Mouse (Mus musculus): ENCODE measurements around the gene Arsb. TPM values are rescaled to one million over a fixed set of nuclear protein-coding genes. Genes with fewer than 3 reads are reported as not detected.
A peak's percentile ranks its signal among the peaks of the same experiment; 100 is the strongest.
"Not testable (repeated sequence)": the region's sequence is repeated elsewhere in the genome, so short reads cannot be mapped to it uniquely, and the experiment has no call there.

Arsb gene
- polyA plus RNA-seq, 1 experiment from 2014 or later: 11.2 TPM

DNA sequence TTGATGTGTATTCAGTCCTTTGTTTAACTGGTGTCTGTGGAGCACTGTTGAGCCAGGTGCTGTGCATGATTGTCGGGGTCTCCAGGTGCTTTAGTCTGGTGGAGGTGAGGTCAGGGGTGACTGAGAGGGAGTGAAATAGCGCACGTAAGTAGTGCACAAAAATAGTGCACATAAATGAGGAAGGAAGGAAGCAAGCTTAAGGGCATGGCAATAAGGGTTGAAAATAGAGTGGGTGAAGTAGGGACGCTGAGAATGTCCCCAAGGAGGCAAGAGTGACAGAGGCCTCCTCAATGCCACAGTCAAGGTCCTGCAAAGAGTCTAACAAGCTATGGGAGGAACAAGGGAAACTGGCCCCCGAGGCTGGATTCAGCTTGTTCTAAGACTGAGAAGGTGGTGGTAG is 11.4 kb downstream of the Arsb start:
- no peaks in the 10 kb centered on the region for H3K36me3 ChIP-seq (ENCODE audit: control insufficient read depth, insufficient read depth, low read length)
- whole genome bisulfite sequencing: 86% methylated on average over 5 of the region's 5 CpGs
- no peak overlapping the region for H3K4me3 ChIP-seq (ENCODE audit: low read length)
- no peak for ATAC-seq
- H3K9ac ChIP-seq (ENCODE audit: low read depth, low read length): no peak overlapping the region
- H3K4me1 ChIP-seq (ENCODE audit: control insufficient read depth, insufficient read depth, low read length): peaks cover 3% of the 10 kb centered on the region; the same call in 1 of the 2 replicates
- no peaks in the 10 kb centered on the region for H3K9me3 ChIP-seq (ENCODE audit: control insufficient read depth, low read length)
- no peak overlapping the region for H3K4me2 ChIP-seq (ENCODE audit: low read depth, low read length)
- no peaks in the 10 kb centered on the region for H3K27me3 ChIP-seq (replicated peaks; ENCODE audit: control insufficient read depth, insufficient read depth, low read length)
- no peak overlapping the region for H3K27ac ChIP-seq (ENCODE audit: low read length)

DNA sequence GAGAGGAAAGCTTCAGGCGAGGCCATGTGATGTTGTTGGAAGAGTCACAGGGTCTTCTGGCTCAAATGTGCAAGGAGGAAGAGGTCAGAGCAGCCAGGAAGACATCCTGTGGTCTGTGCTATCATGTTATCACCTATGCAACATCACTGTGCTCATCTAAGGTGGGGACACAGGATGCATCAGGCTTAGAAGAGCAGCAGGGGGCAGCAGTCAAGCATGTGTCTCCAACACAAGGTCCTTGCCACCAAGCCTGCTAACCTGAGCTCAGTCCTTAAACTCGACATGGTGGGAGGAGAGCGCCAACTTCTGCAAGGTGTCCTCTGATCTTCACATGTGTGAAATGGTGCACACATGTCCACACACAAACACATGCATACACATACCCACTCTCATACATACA is 13.9 kb downstream of the Arsb start:
- Histone ChIP-seq H3K27ac (ENCODE audit: low read length) (no peak overlapping the region), H3K27me3 (replicated peaks; ENCODE audit: control insufficient read depth, insufficient read depth, low read length) (no peaks in the 10 kb centered on the region), H3K4me1 (ENCODE audit: control insufficient read depth, insufficient read depth, low read length) (peaks cover 3% of the 10 kb centered on the region; the same call in 1 of the 2 replicates), H3K9me3 (ENCODE audit: control insufficient read depth, low read length) (no peaks in the 10 kb centered on the region), H3K9ac (ENCODE audit: low read depth, low read length) (no peak overlapping the region), H3K4me2 (ENCODE audit: low read depth, low read length) (no peak overlapping the region), H3K36me3 (ENCODE audit: control insufficient read depth, insufficient read depth, low read length) (no peaks in the 10 kb centered on the region), H3K4me3 (ENCODE audit: low read length) (no peak overlapping the region)
- 78% methylated on average over 3 of the region's 3 CpGs for whole genome bisulfite sequencing
- ATAC-seq: no peak

DNA sequence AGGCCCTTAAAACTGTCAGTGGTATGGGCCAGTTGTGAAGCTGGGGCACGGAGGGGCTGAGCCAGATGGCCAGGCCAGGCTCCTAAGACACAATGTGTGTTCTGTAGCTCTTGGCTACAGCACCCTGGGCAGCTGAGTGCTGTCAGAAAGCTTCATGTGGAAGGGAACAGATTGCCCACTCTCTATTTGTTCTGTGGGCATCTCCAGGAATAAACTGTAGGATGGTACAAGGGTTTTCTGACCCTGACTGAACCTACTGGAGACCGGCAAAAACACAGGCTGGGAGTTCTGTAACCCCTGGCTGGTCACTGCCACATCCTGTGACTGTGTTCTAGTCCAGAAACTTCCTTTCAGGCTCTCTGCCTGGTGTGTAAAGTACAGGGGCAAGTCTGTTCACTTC is 14.6 kb downstream of the Arsb start:
- no peak for ATAC-seq
- no peak overlapping the region for H3K27ac ChIP-seq (ENCODE audit: low read length)
- H3K9ac ChIP-seq (ENCODE audit: low read depth, low read length): no peak overlapping the region
- no peak overlapping the region for H3K4me3 ChIP-seq (ENCODE audit: low read length)
- WGBS: 72% methylated on average over 2 of the region's 2 CpGs
- H3K36me3 ChIP-seq (ENCODE audit: control insufficient read depth, insufficient read depth, low read length): no peaks in the 10 kb centered on the region
- H3K9me3 ChIP-seq (ENCODE audit: control insufficient read depth, low read length): no peaks in the 10 kb centered on the region
- peaks cover 3% of the 10 kb centered on the region; the same call in 1 of the 2 replicates for H3K4me1 ChIP-seq (ENCODE audit: control insufficient read depth, insufficient read depth, low read length)
- H3K4me2 ChIP-seq (ENCODE audit: low read depth, low read length): no peak overlapping the region
- H3K27me3 ChIP-seq (replicated peaks; ENCODE audit: control insufficient read depth, insufficient read depth, low read length): no peaks in the 10 kb centered on the region

DNA sequence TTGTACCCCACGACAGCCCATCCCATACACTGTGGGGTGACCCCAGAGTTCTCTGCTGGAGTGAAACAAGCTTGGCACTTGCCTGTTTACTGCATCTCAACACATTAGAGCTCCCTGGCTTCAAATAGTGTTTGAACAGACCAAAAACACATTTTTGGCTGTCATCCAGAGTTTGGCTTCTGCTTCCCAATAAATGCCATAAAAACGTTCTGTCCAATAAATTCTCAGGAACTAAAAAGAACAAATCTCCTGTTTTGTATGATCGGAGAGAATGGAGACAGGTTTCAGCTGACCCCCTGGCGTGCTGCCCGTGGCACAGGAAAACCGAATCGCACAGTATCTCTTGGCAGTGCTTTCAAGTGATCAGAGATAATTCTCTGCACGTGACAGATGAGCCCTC is 16.2 kb downstream of the Arsb start:
- 57% methylated on average over 8 of the region's 8 CpGs for WGBS
- no peak overlapping the region for H3K4me2 ChIP-seq (ENCODE audit: low read depth, low read length)
- H3K27me3 ChIP-seq (replicated peaks; ENCODE audit: control insufficient read depth, insufficient read depth, low read length): no peaks in the 10 kb centered on the region
- H3K9me3 ChIP-seq (ENCODE audit: control insufficient read depth, low read length): no peaks in the 10 kb centered on the region
- no peaks in the 10 kb centered on the region for H3K36me3 ChIP-seq (ENCODE audit: control insufficient read depth, insufficient read depth, low read length)
- ATAC-seq: no peak
- H3K27ac ChIP-seq (ENCODE audit: low read length): no peak overlapping the region
- peaks cover 3% of the 10 kb centered on the region; the same call in 1 of the 2 replicates for H3K4me1 ChIP-seq (ENCODE audit: control insufficient read depth, insufficient read depth, low read length)
- H3K4me3 ChIP-seq (ENCODE audit: low read length): no peak overlapping the region
- H3K9ac ChIP-seq (ENCODE audit: low read depth, low read length): no peak overlapping the region

GRCm38 (mm10) chr13:93792945-93793642 is 21.7 kb downstream of the Arsb start:
- Histone ChIP-seq H3K4me2 (ENCODE audit: low read depth, low read length) (no peak overlapping the region), H3K36me3 (ENCODE audit: control insufficient read depth, insufficient read depth, low read length) (0 out of 2 replicates have a peak, but pooled peaks cover 1% of the 10 kb centered on the region), H3K27ac (ENCODE audit: low read length) (no peak overlapping the region), H3K9me3 (ENCODE audit: control insufficient read depth, low read length) (no peaks in the 10 kb centered on the region), H3K27me3 (replicated peaks; ENCODE audit: control insufficient read depth, insufficient read depth, low read length) (no peaks in the 10 kb centered on the region), H3K4me1 (ENCODE audit: control insufficient read depth, insufficient read depth, low read length) (no peaks in the 10 kb centered on the region), H3K4me3 (ENCODE audit: low read length) (no peak overlapping the region), H3K9ac (ENCODE audit: low read depth, low read length) (no peak overlapping the region)
- peak; percentile 95 for ATAC-seq
- WGBS: 45% methylated on average over 11 of the region's 11 CpGs

GRCm38 (mm10) chr13:93793643-93794182 is 22.3 kb downstream of the Arsb start:
- no peaks in the 10 kb centered on the region for H3K27me3 ChIP-seq (replicated peaks; ENCODE audit: control insufficient read depth, insufficient read depth, low read length)
- H3K4me1 ChIP-seq (ENCODE audit: control insufficient read depth, insufficient read depth, low read length): no peaks in the 10 kb centered on the region
- H3K4me3 ChIP-seq (ENCODE audit: low read length): no peak overlapping the region
- no peaks in the 10 kb centered on the region for H3K9me3 ChIP-seq (ENCODE audit: control insufficient read depth, low read length)
- 0 out of 2 replicates have a peak, but pooled peaks cover 4% of the 10 kb centered on the region for H3K36me3 ChIP-seq (ENCODE audit: control insufficient read depth, insufficient read depth, low read length)
- no peak overlapping the region for H3K9ac ChIP-seq (ENCODE audit: low read depth, low read length)
- no peak overlapping the region for H3K27ac ChIP-seq (ENCODE audit: low read length)
- no peak overlapping the region for H3K4me2 ChIP-seq (ENCODE audit: low read depth, low read length)
- WGBS: 82% methylated on average over 10 of the region's 10 CpGs
- ATAC-seq: no peak

DNA sequence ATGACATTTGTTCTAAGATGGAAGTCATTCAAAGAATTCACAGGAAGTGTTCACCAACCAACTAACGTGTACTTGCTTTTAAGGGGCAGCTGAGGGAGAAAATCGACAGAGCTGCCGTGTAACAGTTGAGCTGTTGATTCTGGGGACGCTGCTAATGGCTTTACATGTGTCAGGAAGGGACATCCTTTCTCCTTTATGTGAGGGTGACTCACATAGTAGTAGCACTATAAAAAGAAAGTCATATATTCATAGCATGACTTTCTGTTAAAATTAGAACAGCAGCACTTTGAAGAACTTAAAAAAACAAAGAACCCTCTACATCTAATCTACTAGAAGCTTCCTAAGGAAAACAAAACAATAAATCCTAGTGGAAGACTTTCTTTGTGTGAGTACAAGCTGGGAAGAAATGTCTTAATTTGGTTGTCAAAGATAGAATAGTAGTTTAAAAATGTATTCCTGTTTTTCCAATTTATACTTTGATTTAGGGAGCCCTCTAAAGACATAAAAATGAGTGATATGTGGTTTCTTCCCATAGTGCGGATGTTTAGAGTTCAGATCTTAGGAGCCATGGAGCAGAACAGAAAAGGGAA is 25.7 kb downstream of the Arsb start:
- no peaks in the 10 kb centered on the region for H3K27me3 ChIP-seq (replicated peaks; ENCODE audit: control insufficient read depth, insufficient read depth, low read length)
- no peaks in the 10 kb centered on the region for H3K4me1 ChIP-seq (ENCODE audit: control insufficient read depth, insufficient read depth, low read length)
- no peak overlapping the region for H3K27ac ChIP-seq (ENCODE audit: low read length)
- no peaks in the 10 kb centered on the region for H3K9me3 ChIP-seq (ENCODE audit: control insufficient read depth, low read length)
- H3K9ac ChIP-seq (ENCODE audit: low read depth, low read length): no peak overlapping the region
- no peak overlapping the region for H3K4me3 ChIP-seq (ENCODE audit: low read length)
- WGBS: 72% methylated on average over 5 of the region's 5 CpGs
- no peak for ATAC-seq
- no peak overlapping the region for H3K4me2 ChIP-seq (ENCODE audit: low read depth, low read length)
- H3K36me3 ChIP-seq (ENCODE audit: control insufficient read depth, insufficient read depth, low read length): 0 out of 2 replicates have a peak, but pooled peaks cover 4% of the 10 kb centered on the region

DNA sequence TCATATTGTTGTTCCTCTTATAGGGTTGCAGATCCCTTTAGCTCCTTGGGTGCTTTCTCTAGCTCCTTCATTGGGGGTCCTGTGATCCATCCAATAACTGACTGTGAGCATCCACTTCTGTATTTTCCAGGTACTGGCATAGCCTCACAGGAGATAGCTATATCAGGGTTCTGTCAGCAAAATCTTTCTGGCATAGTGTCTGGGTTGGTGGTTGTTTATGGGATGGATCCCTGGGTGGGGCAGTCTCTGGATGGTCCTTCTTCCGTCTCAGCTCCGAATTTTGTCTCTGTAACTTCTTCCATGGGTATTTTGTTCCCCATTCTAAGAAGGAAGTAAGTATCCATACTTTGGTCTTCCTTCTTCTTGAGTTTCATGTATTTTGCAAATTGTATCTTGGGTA is 38.9 kb downstream of the Arsb start:
- H3K9ac ChIP-seq (ENCODE audit: low read depth, low read length); H3K27ac ChIP-seq (ENCODE audit: low read length); ATAC-seq; H3K4me2 ChIP-seq (ENCODE audit: low read depth, low read length); H3K27me3 ChIP-seq (replicated peaks; ENCODE audit: control insufficient read depth, insufficient read depth, low read length); H3K4me3 ChIP-seq (ENCODE audit: low read length); H3K9me3 ChIP-seq (ENCODE audit: control insufficient read depth, low read length); H3K36me3 ChIP-seq (ENCODE audit: control insufficient read depth, insufficient read depth, low read length); H3K4me1 ChIP-seq (ENCODE audit: control insufficient read depth, insufficient read depth, low read length): not testable (repeated sequence)
- WGBS: 76% methylated on average over 2 of the region's 2 CpGs

DNA sequence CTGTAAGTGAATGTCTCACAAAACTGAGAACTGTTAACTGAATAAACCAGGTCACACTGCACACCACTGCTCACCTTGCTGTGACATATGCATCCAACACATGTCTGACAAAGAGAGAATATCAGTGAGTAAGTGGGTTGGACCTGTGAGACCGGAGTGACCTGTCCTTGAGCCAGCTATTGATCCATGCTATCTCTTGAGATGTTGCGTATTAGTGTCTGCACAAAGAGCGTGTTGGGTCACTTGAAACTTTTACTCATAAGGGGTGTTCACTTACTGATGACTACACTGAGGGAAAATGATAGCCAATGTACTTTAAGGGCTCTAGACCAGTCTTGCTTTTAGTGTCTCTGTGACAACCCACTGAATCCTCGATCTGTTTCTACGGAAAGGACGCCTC is 42.7 kb downstream of the Arsb start:
- no peak for ATAC-seq
- no peak overlapping the region for H3K4me2 ChIP-seq (ENCODE audit: low read depth, low read length)
- H3K27ac ChIP-seq (ENCODE audit: low read length): no peak overlapping the region
- no peaks in the 10 kb centered on the region for H3K9me3 ChIP-seq (ENCODE audit: control insufficient read depth, low read length)
- 89% methylated on average over 6 of the region's 6 CpGs for WGBS
- no peak overlapping the region for H3K4me3 ChIP-seq (ENCODE audit: low read length)
- H3K36me3 ChIP-seq (ENCODE audit: control insufficient read depth, insufficient read depth, low read length): no peaks in the 10 kb centered on the region
- H3K4me1 ChIP-seq (ENCODE audit: control insufficient read depth, insufficient read depth, low read length): no peaks in the 10 kb centered on the region
- no peaks in the 10 kb centered on the region for H3K27me3 ChIP-seq (replicated peaks; ENCODE audit: control insufficient read depth, insufficient read depth, low read length)
- H3K9ac ChIP-seq (ENCODE audit: low read depth, low read length): no peak overlapping the region

Data from intestine, embryonic 16.5 days (tissue).